Mouse (Mus musculus) MEL (cell line): ENCODE measurements at regions not wholly inside any gene's neighbourhood (a gene's known extent, or its start where the extent isn't known, plus 50 kb on each side); places are given as distances from the start of the nearest gene placed in this dataset.

Experiments used
- DNase-seq: peaks from one replicate; pipeline ENCODE4 v3.0.0; 2011; ENCODE audit warnings: low read depth, low spot score
- H3K27ac ChIP-seq: 2 replicates; pipeline ENCODE4 v1.5.1; 2012; ENCODE audit warnings: low read depth, mild to moderate bottlenecking, control low read depth, low read length, moderate library complexity; ENCODE audit not compliant: control insufficient read depth
- H3K27me3 ChIP-seq, 2 experiments: fragments of 150-350 bp in 1 of 2; sonication (generic) in 1 of 2; 2 replicates each; pipeline ENCODE4 v1.6.1; 2012; ENCODE audit warnings: low read length in 2 of 2, mild to moderate bottlenecking in 2 of 2, improper control_type of control experiment in 1 of 2, moderate library complexity in 1 of 2; ENCODE audit not compliant: insufficient read depth in 2 of 2, control insufficient read depth in 1 of 2
- H3K36me3 ChIP-seq, 2 experiments: 2 replicates each; pipeline ENCODE4 v1.6.1; 2012 to 2014; ENCODE audit warnings: low read length in 2 of 2, improper control_type of control experiment in 1 of 2, inconsistent platforms in 1 of 2, mild to moderate bottlenecking in 1 of 2; ENCODE audit not compliant: insufficient read depth in 2 of 2, control insufficient read depth in 1 of 2
- H3K4me1 ChIP-seq, 2 experiments: fragments of 150-350 bp in 1 of 2; sonication (generic) in 1 of 2; 2 replicates each; pipeline ENCODE4 v1.6.1; 2012; ENCODE audit warnings: low read length in 2 of 2, improper control_type of control experiment in 1 of 2, mild to moderate bottlenecking in 1 of 2; ENCODE audit not compliant: insufficient read depth in 2 of 2, control insufficient read depth in 1 of 2
- H3K4me3 ChIP-seq, 2 experiments: fragments of 150-350 bp in 1 of 2; sonication (generic) in 1 of 2; 2 replicates each; pipeline ENCODE4 v1.5.1; 2012; ENCODE audit warnings: low read depth in 2 of 2, low read length in 2 of 2, mild to moderate bottlenecking in 2 of 2, moderate library complexity in 2 of 2, control low read depth in 1 of 2, improper control_type of control experiment in 1 of 2; ENCODE audit not compliant: control insufficient read depth in 1 of 2, insufficient read depth in 1 of 2
- H3K79me2 ChIP-seq: 2 replicates; pipeline ENCODE4 v1.6.1; 2012; ENCODE audit warnings: mild to moderate bottlenecking, low read length, moderate library complexity; ENCODE audit not compliant: control insufficient read depth, poor library complexity, insufficient read depth
- H3K9ac ChIP-seq: 2 replicates; pipeline ENCODE4 v1.6.1; 2012; ENCODE audit warnings: low read depth, mild to moderate bottlenecking, control low read depth, low read length, moderate library complexity; ENCODE audit not compliant: control insufficient read depth, poor library complexity, severe bottlenecking
- H3K9me3 ChIP-seq: fragments of 150-350 bp; sonication (generic); replicated peaks from 2 replicates; pipeline ENCODE4 v1.6.1; 2012; ENCODE audit warnings: mild to moderate bottlenecking, low read length, improper control_type of control experiment, moderate library complexity; ENCODE audit not compliant: insufficient read depth
- BHLHE40 ChIP-seq: IDR thresholded peaks from 2 replicates; pipeline ENCODE4 v1.6.1; 2012; ENCODE audit warnings: low read depth, mild to moderate bottlenecking, inconsistent platforms, low read length, improper control_type of control experiment, borderline replicate concordance
- CHD2 ChIP-seq: IDR thresholded peaks from 2 replicates; pipeline ENCODE4 v1.6.1; 2011; ENCODE audit warnings: low read length, improper control_type of control experiment
- CTCF ChIP-seq, 3 experiments: IDR thresholded peaks in 2 of 3; conservative IDR thresholded peaks in 1 of 3; 2 replicates each; pipeline ENCODE4 v1.5.1; 2011 to 2012; ENCODE audit warnings: low read length in 3 of 3, low read depth in 2 of 3, mild to moderate bottlenecking in 2 of 3, improper control_type of control experiment in 1 of 3, inconsistent platforms in 1 of 3, mixed read lengths in 1 of 3, moderate library complexity in 1 of 3; ENCODE audit not compliant: control insufficient read depth in 1 of 3, insufficient read depth in 1 of 3, poor library complexity in 1 of 3, severe bottlenecking in 1 of 3
- ELF1 ChIP-seq: IDR thresholded peaks from 2 replicates; pipeline ENCODE4 v1.6.1; 2014; ENCODE audit warnings: low read depth, mild to moderate bottlenecking, inconsistent platforms, low read length, improper control_type of control experiment, moderate library complexity
- ETS1 ChIP-seq: IDR thresholded peaks from 2 replicates; pipeline ENCODE4 v1.6.1; 2012; ENCODE audit warnings: low read depth, mild to moderate bottlenecking, inconsistent platforms, low read length, improper control_type of control experiment, moderate library complexity
- HCFC1 ChIP-seq: IDR thresholded peaks from 2 replicates; pipeline ENCODE4 v1.6.1; 2012; ENCODE audit warnings: low read depth, mild to moderate bottlenecking, inconsistent platforms, low read length, improper control_type of control experiment, moderate library complexity
- MXI1 ChIP-seq: IDR thresholded peaks from 2 replicates; pipeline ENCODE4 v1.6.1; 2011; ENCODE audit warnings: mild to moderate bottlenecking, low read depth, low read length, improper control_type of control experiment
- NRF1 ChIP-seq: IDR thresholded peaks from 2 replicates; pipeline ENCODE4 v1.6.1; 2014; ENCODE audit warnings: low read depth, mild to moderate bottlenecking, inconsistent platforms, low read length, improper control_type of control experiment, moderate library complexity; ENCODE audit not compliant: poor library complexity, insufficient read depth, severe bottlenecking
- POLR2A ChIP-seq, 2 experiments: IDR thresholded peaks; 2 replicates each; pipeline ENCODE4 v1.6.1; 2011 to 2012; ENCODE audit warnings: low read length in 2 of 2, mild to moderate bottlenecking in 2 of 2, control low read depth in 1 of 2, improper control_type of control experiment in 1 of 2, low read depth in 1 of 2, moderate library complexity in 1 of 2; ENCODE audit not compliant: control insufficient read depth in 1 of 2, insufficient read depth in 1 of 2, poor library complexity in 1 of 2
- RCOR1 ChIP-seq: IDR thresholded peaks from 2 replicates; pipeline ENCODE4 v1.6.1; 2012; ENCODE audit warnings: low read depth, mild to moderate bottlenecking, inconsistent platforms, low read length, improper control_type of control experiment
- SIN3A ChIP-seq: IDR thresholded peaks from 2 replicates; pipeline ENCODE4 v1.6.1; 2012; ENCODE audit warnings: low read length, improper control_type of control experiment, inconsistent platforms
- SMC3 ChIP-seq: IDR thresholded peaks from 2 replicates; pipeline ENCODE4 v1.6.1; 2011; ENCODE audit warnings: low read depth, low read length, improper control_type of control experiment
- TAL1 ChIP-seq: IDR thresholded peaks from 2 replicates; pipeline ENCODE4 v1.6.1; 2012; ENCODE audit warnings: mild to moderate bottlenecking, inconsistent platforms, low read length, moderate library complexity, mixed read lengths
- USF1 ChIP-seq: IDR thresholded peaks from 2 replicates; pipeline ENCODE4 v1.6.1; 2014; ENCODE audit warnings: low read depth, mild to moderate bottlenecking, inconsistent platforms, low read length, improper control_type of control experiment, moderate library complexity
- USF2 ChIP-seq, 2 experiments: IDR thresholded peaks; 2 replicates each; pipeline ENCODE4 v1.6.1; 2011 to 2012; ENCODE audit warnings: improper control_type of control experiment in 2 of 2, low read length in 2 of 2, borderline replicate concordance in 1 of 2, inconsistent platforms in 1 of 2, low read depth in 1 of 2, mild to moderate bottlenecking in 1 of 2; ENCODE audit not compliant: insufficient read depth in 1 of 2
- ZKSCAN1 ChIP-seq: IDR thresholded peaks from 2 replicates; pipeline ENCODE4 v1.6.1; 2012; ENCODE audit warnings: low read depth, mild to moderate bottlenecking, inconsistent platforms, low read length, improper control_type of control experiment, moderate library complexity
- ZMIZ1 ChIP-seq: IDR thresholded peaks from 2 replicates; pipeline ENCODE4 v1.6.1; 2012; ENCODE audit warnings: low read depth, mild to moderate bottlenecking, inconsistent platforms, low read length, improper control_type of control experiment, moderate library complexity
- ZNF384 ChIP-seq: IDR thresholded peaks from 2 replicates; pipeline ENCODE4 v1.6.1; 2012; ENCODE audit warnings: low read depth, mild to moderate bottlenecking, inconsistent platforms, low read length, improper control_type of control experiment

DNA sequence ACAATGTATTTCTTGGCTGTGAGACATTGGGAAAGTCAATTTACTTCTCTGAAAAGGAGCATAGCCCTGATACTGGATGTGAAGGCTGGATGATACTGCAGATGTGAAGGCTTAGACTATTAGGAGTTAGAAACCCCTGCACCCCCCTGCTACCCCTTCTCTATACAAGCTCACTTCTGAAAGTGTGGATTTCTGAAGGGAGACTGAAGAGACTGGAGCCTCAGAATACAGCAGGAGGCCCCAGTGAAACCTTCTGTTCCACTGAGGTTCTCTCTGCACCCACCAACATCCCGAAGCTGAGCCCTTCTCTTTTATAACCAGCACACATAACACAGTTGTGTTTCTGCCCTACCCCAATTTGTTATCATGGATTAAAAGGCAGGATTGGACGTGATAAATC is 131.7 kb upstream of the Vangl1 start:
- no peak overlapping the region for H3K27ac ChIP-seq
- TF ChIP-seq SIN3A (no peak), TAL1 (no peak), MXI1 (no peak), USF1 (no peak), ETS1 (no peak), USF2 (IDR thresholded peaks at IDR 0.05; ENCODE audit: borderline replicate concordance in 1 of 2, insufficient read depth in 1 of 2, low read depth in 1 of 2, low read length in 2 of 2) (no peak), NRF1 (no peak), BHLHE40 (no peak), ZMIZ1 (no peak), RCOR1 (no peak), ELF1 (no peak), ZNF384 (no peak), POLR2A (IDR thresholded peaks at IDR 0.05; ENCODE audit: control insufficient read depth in 1 of 2, insufficient read depth in 1 of 2, low read depth in 1 of 2, low read length in 2 of 2, poor library complexity in 1 of 2) (no peak), HCFC1 (no peak)
- no peak overlapping the region for H3K9ac ChIP-seq

DNA sequence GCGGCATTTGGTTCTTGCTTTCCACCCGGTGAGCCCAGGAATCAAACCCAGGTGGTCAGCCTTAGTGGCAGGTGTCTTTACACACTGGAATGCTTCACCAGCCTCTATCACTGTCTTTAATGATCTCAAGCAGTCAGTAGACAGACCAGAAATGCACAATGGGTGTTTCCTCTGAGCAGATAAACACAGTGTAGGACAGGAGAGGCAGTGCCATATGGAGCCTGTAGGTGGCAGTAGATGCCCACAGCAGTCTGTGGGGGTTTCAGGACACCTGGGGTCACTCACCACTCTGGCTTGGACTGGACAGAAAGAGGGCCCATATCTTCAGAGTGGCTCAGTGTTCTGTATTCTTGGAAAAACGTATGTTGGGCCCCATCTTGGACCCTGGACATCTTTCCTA is 130.7 kb upstream of the Vangl1 start:
- no peak for DNase-seq
- H3K27me3 ChIP-seq = no peaks in the 10 kb centered on the region
- H3K79me2 ChIP-seq = no peaks in the 10 kb centered on the region
- no peaks in the 10 kb centered on the region for H3K9me3 ChIP-seq
- H3K27ac ChIP-seq = no peak overlapping the region
- H3K4me3 ChIP-seq = no peak overlapping the region
- H3K36me3 ChIP-seq = no peaks in the 10 kb centered on the region
- TF ChIP-seq RCOR1 (no peak), CTCF (IDR thresholded peaks at IDR 0.05 in 2 of 3, conservative IDR thresholded peaks at IDR 0.05 in 1 of 3; ENCODE audit: control insufficient read depth in 1 of 3, insufficient read depth in 1 of 3, low read depth in 2 of 3, low read length in 3 of 3, poor library complexity in 1 of 3, severe bottlenecking in 1 of 3) (0 out of 6 replicates have a peak, but pooled peaks of 1 of the 3 experiments have one; percentile 1)
- no peak overlapping the region for H3K9ac ChIP-seq
- no peaks in the 10 kb centered on the region for H3K4me1 ChIP-seq

More for the DNA sequence above, 131.7 kb upstream of the Vangl1 start:
- no peak for DNase-seq
- Histone ChIP-seq H3K4me3 (no peak overlapping the region), H3K9me3 (no peaks in the 10 kb centered on the region), H3K4me1 (no peaks in the 10 kb centered on the region), H3K79me2 (no peaks in the 10 kb centered on the region), H3K27me3 (no peaks in the 10 kb centered on the region), H3K36me3 (no peaks in the 10 kb centered on the region)

DNA sequence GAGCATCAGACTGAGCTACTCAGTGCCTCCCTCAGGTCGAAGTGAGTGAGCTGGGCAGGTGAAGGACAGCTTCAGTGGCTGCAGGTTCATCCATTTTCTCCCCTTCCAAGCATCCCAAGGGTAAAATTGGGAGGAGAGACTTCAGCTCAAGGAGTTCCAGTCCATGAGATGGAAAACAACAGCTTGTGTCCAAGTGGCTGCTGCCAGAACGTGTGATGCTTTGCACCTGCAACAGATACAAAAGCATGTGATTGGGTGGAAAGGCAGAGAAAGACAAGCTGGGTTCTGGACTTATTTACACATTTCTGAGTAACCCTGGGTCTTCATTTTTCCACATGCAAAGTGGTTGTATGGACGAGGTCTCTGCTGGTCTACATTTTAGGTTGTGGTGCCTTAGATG is 127.7 kb upstream of the Vangl1 start:
- H3K9me3 ChIP-seq = no peaks in the 10 kb centered on the region
- no peak overlapping the region for H3K27ac ChIP-seq
- no peak for DNase-seq
- no peaks in the 10 kb centered on the region for H3K4me1 ChIP-seq
- H3K4me3 ChIP-seq = no peak overlapping the region
- H3K27me3 ChIP-seq = no peaks in the 10 kb centered on the region
- no peak overlapping the region for H3K9ac ChIP-seq
- no peaks in the 10 kb centered on the region for H3K36me3 ChIP-seq
- no peaks in the 10 kb centered on the region for H3K79me2 ChIP-seq
- TF ChIP-seq ZKSCAN1 = no peak
- TF ChIP-seq SMC3 = no peak
- TF ChIP-seq CHD2 = no peak
- TF ChIP-seq, all 39 proteins: peak for 0
